Mouse (Mus musculus): Measurements from ENCODE around the gene Atp6v1e2. TPM values are rescaled to one million over a fixed set of nuclear protein-coding genes. Genes with fewer than 3 reads are reported as not detected.

Atp6v1e2 gene
- not detected in 2 replicates for polyA plus RNA-seq (2015; fragmentation: Nextera tagmentation; extraction: Ambion mirVana)

DNA sequence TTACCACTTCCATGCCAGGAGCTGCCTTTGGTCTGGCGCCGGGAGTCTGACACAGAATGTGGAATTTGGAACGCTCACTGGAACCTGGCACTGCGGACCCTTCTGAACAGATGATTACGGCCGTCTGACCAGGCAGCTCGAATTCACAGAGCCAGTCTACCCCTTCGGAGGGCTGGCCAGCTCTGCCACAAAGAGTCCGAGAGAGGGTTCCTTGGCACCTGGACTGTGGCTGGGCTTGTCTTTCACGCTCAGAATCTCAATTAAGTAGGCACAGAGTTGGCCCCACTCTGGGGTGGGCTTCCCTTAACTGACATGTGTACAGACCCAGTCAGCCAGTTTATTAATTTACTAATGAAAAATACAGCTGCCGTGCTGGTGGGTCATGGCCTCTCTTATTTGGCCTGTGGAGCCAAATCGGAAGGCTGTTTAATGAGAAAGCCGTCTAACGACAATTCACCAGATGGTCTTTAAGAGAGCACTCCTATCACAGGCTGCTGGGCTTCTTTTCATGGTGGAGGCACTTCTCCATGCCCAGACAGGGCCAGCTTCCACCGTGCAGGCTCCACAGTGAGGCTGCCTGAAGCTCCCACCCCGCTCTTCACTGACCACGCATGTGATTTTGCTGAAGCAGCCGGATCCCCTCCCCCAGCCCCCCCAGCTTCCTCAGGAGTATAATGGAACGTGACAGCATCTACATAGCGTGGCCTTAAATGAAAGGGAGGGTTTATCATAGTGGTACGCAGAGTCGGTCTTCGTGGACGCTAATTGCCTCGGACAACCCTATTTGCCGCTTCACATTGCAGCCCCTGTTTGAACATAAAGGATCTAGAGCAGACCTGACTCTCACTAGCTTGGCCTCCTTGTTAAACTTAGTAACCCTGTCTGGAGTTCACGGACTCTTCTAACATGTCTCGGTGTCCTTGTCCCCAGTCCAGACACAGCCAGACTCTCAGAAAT lies at the start of gene Atp6v1e2:
Gene Atp6v1e2, minus strand, starts transcription at position 58 of the 957 bp plus-strand sequence.
- no peak within 1 kb of the TSS for H3K4me3 ChIP-seq (replicated peaks)
- H3K9ac ChIP-seq = no peak within 1 kb of the TSS
- no peaks in the 10 kb centered on the region for H3K27me3 ChIP-seq
- DNase-seq (no peak), ATAC-seq (ENCODE audit: low read depth) (no peak)
- H3K36me3 ChIP-seq = no peaks in the 10 kb centered on the region
- H3K4me2 ChIP-seq = no peak within 1 kb of the TSS
- WGBS (ENCODE audit: insufficient replicate concordance) = 81% methylated on average over 28 of the region's 28 CpGs
- no peak within 1 kb of the TSS for H3K27ac ChIP-seq
- H3K4me1 ChIP-seq (replicated peaks) = no peaks in the 10 kb centered on the region
- no peaks in the 10 kb centered on the region for H3K9me3 ChIP-seq (replicated peaks)

DNA sequence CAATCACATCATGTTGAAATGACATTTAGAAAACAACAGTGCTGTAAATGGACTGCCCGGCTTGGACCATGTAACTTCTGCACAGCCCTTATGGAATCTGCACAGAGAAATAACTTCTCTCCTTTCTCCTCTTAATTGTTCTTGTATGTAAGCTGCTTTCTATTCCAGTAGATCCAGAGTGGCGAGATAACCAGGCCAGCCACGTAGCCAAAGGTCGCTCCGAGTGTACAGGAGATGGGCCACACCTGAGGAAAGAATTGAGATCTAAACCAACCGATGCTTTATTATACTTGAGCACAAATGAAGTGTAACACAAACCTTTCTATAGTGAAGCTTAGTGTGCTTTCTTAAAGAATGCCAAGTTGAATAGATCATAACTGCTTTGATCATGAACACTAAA lies 49.6 kb upstream of the Atp6v1e2 start:
- Histone ChIP-seq H3K9me3 (replicated peaks) (no peaks in the 10 kb centered on the region), H3K36me3 (no peaks in the 10 kb centered on the region), H3K9ac (no peak overlapping the region), H3K4me3 (replicated peaks) (no peak overlapping the region), H3K4me1 (replicated peaks) (no peaks in the 10 kb centered on the region), H3K4me2 (no peak overlapping the region), H3K27me3 (no peaks in the 10 kb centered on the region), H3K27ac (no peak overlapping the region)
- DNase-seq (no peak), ATAC-seq (ENCODE audit: low read depth) (no peak)
- 81% methylated on average over 6 of the region's 6 CpGs for WGBS (ENCODE audit: insufficient replicate concordance)

DNA sequence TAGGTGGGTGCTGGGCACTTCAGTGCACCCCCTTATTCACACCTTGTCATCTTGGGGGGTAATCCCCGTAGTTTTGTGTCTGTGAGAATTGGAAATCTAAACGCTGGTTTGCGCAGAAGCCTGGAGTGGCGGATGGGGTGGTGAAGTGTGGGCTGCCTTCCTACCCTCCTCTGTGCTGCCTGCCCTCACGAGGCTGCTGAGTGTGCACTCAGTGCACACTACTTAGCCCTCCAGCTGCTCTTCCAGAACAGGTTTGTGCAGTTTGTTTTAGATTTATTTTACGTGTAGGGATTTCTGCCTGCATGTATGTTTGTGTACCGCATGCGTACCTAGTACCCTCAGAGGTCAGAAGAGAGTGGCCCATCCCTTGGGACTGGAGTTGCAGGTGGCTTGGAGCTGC lies 43.6 kb upstream of the Atp6v1e2 start:
- ATAC-seq (ENCODE audit: low read depth) = no peak
- 79% methylated on average over 8 of the region's 8 CpGs for whole genome bisulfite sequencing (ENCODE audit: insufficient replicate concordance)
- no peaks in the 10 kb centered on the region for H3K9me3 ChIP-seq (replicated peaks)

DNA sequence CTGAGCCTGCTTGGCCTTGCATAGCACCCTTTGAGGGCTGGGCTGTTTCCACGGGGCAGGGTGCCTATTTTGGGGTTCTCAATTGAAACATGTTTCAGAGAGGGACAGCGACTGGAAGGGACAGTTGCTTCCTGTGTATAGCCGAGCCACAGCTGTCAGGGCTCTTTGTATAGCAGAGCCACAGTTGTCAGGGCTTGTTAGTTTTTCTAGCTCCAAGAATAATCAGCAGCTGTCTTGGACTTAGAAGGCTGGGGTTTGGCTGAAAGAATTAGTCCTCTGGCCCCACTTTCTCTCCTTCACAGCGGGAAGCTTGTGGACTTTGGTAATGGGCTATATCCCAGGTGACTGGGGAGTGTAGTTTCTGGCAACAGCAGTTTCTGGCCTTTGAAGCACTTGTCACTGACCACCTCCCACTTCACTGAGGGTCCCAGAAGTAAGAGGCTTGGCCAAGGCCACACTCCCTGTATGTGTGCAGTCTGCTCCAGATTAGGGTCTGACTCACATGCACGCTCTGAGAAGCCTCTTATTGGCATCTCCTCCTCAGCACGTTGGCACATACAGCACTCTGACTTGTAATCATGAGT lies 41.0 kb upstream of the Atp6v1e2 start:
- H3K27ac ChIP-seq = no peak overlapping the region
- H3K9ac ChIP-seq = no peak overlapping the region
- no peaks in the 10 kb centered on the region for H3K27me3 ChIP-seq
- no peak overlapping the region for H3K4me2 ChIP-seq
- DNase-seq (no peak), ATAC-seq (ENCODE audit: low read depth) (no peak)
- H3K4me1 ChIP-seq (replicated peaks) = peaks cover 7% of the 10 kb centered on the region
- WGBS (ENCODE audit: insufficient replicate concordance) = 52% methylated on average over 6 of the region's 6 CpGs
- H3K36me3 ChIP-seq = no peaks in the 10 kb centered on the region
- no peak overlapping the region for H3K4me3 ChIP-seq (replicated peaks)
- H3K9me3 ChIP-seq (replicated peaks) = no peaks in the 10 kb centered on the region

More for the DNA sequence above, 43.6 kb upstream of the Atp6v1e2 start:
- Histone ChIP-seq H3K4me3 (replicated peaks) (no peak overlapping the region), H3K4me1 (replicated peaks) (peaks cover 7% of the 10 kb centered on the region), H3K27me3 (no peaks in the 10 kb centered on the region), H3K9ac (no peak overlapping the region), H3K4me2 (no peak overlapping the region), H3K36me3 (no peaks in the 10 kb centered on the region), H3K27ac (no peak overlapping the region)
- no peak for DNase-seq

DNA sequence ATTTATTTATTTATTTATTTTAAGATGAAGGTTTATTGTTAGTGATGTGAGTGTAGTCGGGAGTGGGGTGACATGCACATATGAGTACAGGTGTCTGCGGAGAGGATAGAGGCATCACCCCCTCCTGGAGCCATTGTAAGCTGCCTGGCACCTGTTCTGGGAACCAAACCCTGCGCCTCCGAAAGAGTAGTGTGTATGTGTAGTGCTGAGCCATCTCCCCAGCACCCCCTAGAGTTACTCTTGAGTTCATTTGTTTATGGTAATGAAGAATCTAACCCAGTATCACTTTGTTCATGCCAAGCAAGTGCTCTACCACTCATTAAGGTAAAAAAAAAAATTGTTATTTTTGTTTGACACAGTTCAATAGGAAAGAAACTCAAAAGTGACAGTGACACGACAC lies 40.5 kb upstream of the Atp6v1e2 start:
- ATAC-seq (ENCODE audit: low read depth) (no peak), DNase-seq (no peak)
- no peak overlapping the region for H3K9ac ChIP-seq
- peaks cover 7% of the 10 kb centered on the region for H3K4me1 ChIP-seq (replicated peaks)
- H3K4me3 ChIP-seq (replicated peaks) = no peak overlapping the region
- 63% methylated on average over 5 of the region's 5 CpGs for WGBS (ENCODE audit: insufficient replicate concordance)
- no peak overlapping the region for H3K4me2 ChIP-seq
- no peaks in the 10 kb centered on the region for H3K9me3 ChIP-seq (replicated peaks)
- no peaks in the 10 kb centered on the region for H3K27me3 ChIP-seq
- no peaks in the 10 kb centered on the region for H3K36me3 ChIP-seq
- no peak overlapping the region for H3K27ac ChIP-seq

DNA sequence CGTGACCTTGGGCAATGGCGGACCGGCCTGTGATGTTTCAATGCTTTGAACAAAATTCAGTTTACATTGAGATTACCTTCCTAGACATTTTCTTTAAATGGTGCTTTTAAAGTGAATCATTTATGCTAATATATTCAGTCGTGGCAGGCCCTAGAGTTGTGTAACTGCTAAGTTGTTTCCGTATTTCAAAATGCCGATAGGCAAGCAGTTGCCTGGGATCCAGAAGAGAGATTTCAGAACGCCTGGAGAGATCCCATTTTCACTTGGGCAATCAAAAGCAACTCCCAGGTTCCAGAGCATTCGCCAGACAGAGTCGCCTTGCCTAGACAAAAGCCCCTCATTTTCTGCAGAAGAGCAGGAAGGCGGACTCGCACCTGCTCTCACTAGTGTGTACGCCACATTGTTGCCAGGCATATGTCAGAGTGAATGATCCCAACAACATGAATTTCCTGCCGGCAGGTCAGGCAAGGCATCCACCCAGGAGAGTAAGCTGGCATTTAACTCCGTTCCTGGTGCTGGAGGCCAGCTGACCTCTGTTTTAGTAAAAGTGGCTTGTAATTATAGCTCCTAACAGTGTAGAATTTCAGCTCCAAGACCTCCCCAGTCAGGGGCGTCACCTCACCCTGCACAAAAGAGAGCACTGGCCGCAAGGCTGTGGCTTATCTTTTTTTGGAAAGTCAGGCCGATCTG lies 38.9 kb upstream of the Atp6v1e2 start:
- DNase-seq (no peak), ATAC-seq (ENCODE audit: low read depth) (no peak)
- H3K4me2 ChIP-seq = no peak overlapping the region
- H3K4me3 ChIP-seq (replicated peaks) = no peak overlapping the region
- H3K27ac ChIP-seq = no peak overlapping the region
- no peaks in the 10 kb centered on the region for H3K36me3 ChIP-seq
- peaks cover 7% of the 10 kb centered on the region for H3K4me1 ChIP-seq (replicated peaks)
- whole genome bisulfite sequencing (ENCODE audit: insufficient replicate concordance) = 64% methylated on average over 17 of the region's 17 CpGs
- H3K9ac ChIP-seq = no peak overlapping the region
- no peaks in the 10 kb centered on the region for H3K9me3 ChIP-seq (replicated peaks)
- no peaks in the 10 kb centered on the region for H3K27me3 ChIP-seq

DNA sequence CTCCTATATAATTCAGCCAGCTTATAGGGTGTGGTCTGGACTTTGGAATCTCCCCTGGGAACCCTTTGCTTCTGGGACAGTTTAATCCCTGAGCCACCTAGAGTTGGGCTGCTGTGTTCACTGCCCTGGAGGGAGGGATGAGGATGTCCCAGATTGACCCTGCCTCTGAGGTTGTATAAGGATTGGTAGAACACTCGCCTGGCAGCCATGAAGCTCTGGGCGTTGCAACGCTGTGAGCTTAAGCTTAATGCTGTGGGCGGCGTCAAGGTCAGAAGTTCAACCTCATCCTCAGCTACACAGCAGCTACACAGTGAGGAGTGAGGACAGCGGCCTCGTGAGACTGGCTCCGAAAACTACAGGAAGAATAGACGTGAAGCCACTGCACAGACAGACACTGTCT lies 34.8 kb upstream of the Atp6v1e2 start:
- Histone ChIP-seq H3K9me3 (replicated peaks) (no peaks in the 10 kb centered on the region), H3K4me3 (replicated peaks) (no peak overlapping the region), H3K27me3 (no peaks in the 10 kb centered on the region), H3K4me2 (no peak overlapping the region), H3K36me3 (no peaks in the 10 kb centered on the region), H3K9ac (no peak overlapping the region), H3K27ac (no peak overlapping the region), H3K4me1 (replicated peaks) (peaks cover 7% of the 10 kb centered on the region)
- ATAC-seq (ENCODE audit: low read depth) = no peak
- DNase-seq = no peak
- WGBS (ENCODE audit: insufficient replicate concordance) = 68% methylated on average over 9 of the region's 9 CpGs

DNA sequence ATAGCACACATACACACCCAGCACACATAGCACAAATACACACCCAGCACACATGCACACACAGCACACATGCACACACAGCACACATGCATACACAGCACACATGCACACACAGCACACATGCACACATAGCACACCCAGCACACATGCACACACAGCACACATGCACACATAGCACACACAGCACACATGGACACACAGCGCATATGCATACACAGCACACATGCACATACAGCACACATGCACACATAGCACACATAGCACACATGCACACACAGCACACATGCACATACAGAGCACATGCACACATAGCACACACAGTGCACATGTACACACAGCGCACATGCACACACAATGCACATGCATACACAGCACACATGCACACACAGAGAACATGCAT lies 34.0 kb upstream of the Atp6v1e2 start:
- H3K36me3 ChIP-seq = no peaks in the 10 kb centered on the region
- peaks cover 3% of the 10 kb centered on the region for H3K4me1 ChIP-seq (replicated peaks)
- no peak for ATAC-seq (ENCODE audit: low read depth)

DNA sequence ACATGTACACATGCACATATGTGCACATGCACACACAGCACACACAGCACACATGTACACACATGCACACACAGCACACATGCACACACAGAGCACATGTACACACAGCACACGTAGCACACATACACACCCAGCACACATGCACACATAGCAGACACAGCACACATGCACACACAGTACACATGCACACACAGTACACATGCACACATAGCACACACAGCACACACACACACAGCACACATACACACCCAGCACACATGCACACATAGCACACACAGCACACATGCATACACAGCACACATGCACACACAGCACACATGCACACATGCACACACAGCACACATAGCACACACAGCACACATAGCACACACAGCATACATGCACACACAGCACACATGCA lies 33.5 kb upstream of the Atp6v1e2 start:
- Histone ChIP-seq H3K4me2 (no peak overlapping the region), H3K27ac (no peak overlapping the region), H3K4me1 (replicated peaks) (no peaks in the 10 kb centered on the region), H3K27me3 (no peaks in the 10 kb centered on the region), H3K9ac (no peak overlapping the region), H3K4me3 (replicated peaks) (no peak overlapping the region), H3K9me3 (replicated peaks) (no peaks in the 10 kb centered on the region), H3K36me3 (no peaks in the 10 kb centered on the region)
- WGBS (ENCODE audit: insufficient replicate concordance) = 60% methylated on average over 1 of the region's 1 CpGs
- no peak for ATAC-seq (ENCODE audit: low read depth)
- no peak for DNase-seq

More for the DNA sequence above, 34.0 kb upstream of the Atp6v1e2 start:
- Histone ChIP-seq H3K27me3 (no peaks in the 10 kb centered on the region), H3K27ac (no peak overlapping the region), H3K4me2 (no peak overlapping the region), H3K9ac (no peak overlapping the region), H3K9me3 (replicated peaks) (no peaks in the 10 kb centered on the region), H3K4me3 (replicated peaks) (no peak overlapping the region)
- WGBS (ENCODE audit: insufficient replicate concordance) = 81% methylated on average over 2 of the region's 2 CpGs
- DNase-seq = no peak

DNA sequence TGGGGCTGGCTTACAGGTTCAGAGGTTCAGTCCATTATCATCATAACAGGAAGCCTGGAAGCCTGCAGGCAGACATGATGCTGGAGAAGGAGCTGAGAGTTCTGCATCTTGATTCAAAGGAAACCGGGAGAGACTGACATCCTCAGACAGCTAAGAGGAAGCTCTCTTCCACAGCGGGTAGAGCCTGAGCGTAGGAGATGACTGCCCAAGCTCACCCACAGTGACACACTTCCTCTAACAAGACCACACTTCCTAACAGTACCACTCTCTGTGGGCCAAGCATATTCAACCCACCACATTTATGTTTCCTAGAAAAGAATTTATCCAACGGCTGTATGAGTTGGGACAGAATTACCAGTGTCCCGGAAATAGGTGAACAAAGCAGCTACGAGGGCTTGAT lies 30.8 kb upstream of the Atp6v1e2 start:
- Histone ChIP-seq H3K4me1 (replicated peaks) (no peaks in the 10 kb centered on the region; the same call in 1 of the 2 replicates), H3K9me3 (replicated peaks) (no peaks in the 10 kb centered on the region), H3K36me3 (no peaks in the 10 kb centered on the region), H3K4me3 (replicated peaks) (no peak overlapping the region), H3K9ac (no peak overlapping the region), H3K4me2 (no peak overlapping the region), H3K27me3 (no peaks in the 10 kb centered on the region), H3K27ac (no peak overlapping the region)
- 50% methylated on average over 6 of the region's 6 CpGs for WGBS (ENCODE audit: insufficient replicate concordance)
- ATAC-seq (ENCODE audit: low read depth) = no peak
- DNase-seq = no peak

DNA sequence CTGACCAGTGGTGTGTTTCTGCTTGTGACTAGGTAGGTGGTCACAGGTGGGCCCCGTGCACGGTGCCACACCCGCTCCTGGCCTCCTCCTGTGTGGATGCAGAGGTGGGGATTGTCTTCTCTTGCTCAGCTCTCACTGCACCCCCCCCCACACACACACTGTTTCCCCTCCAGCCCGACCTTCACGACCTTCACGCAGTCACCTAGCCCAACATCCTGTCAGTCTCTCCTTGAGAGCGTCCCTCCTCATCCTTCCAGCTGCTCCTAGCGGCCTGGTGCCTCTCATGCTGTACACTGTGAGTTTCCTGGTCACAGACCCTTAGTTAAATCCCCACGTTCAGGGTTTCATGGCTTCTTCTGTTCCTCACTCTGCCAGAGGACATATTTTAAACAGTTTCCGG lies 28.7 kb upstream of the Atp6v1e2 start:
- ATAC-seq (ENCODE audit: low read depth) = no peak
- Histone ChIP-seq H3K27ac (no peak overlapping the region), H3K27me3 (no peaks in the 10 kb centered on the region), H3K9me3 (replicated peaks) (no peaks in the 10 kb centered on the region), H3K4me2 (no peak overlapping the region), H3K4me3 (replicated peaks) (no peak overlapping the region), H3K36me3 (no peaks in the 10 kb centered on the region), H3K9ac (no peak overlapping the region), H3K4me1 (replicated peaks) (no peaks in the 10 kb centered on the region; the same call in 1 of the 2 replicates)
- DNase-seq = no peak
- 55% methylated on average over 10 of the region's 10 CpGs for WGBS (ENCODE audit: insufficient replicate concordance)
